Mouse (Mus musculus) forebrain, embryonic 14.5 days (tissue): Measurements from ENCODE around the gene Mia2. TPM values are rescaled to one million over a fixed set of nuclear protein-coding genes. Genes with fewer than 3 reads are reported as not detected.
"Not testable (repeated sequence)": the region's sequence is repeated elsewhere in the genome, so short reads cannot be mapped to it uniquely, and the experiment has no call there.

Source experiments
- ATAC-seq: fragments of 200-750 bp; cut with Nextera tagmentation; 2 replicates; pipeline ENCODE4 v1.8.0; 2017; ENCODE audit warnings: mild to moderate bottlenecking, moderate library complexity
- DNase-seq: peaks from one replicate; pipeline ENCODE4 v3.0.0-alpha.2; 2015; ENCODE audit warnings: low spot score
- H3K27ac ChIP-seq: fragments of 300-500 bp; sonication (generic); 2 replicates; pipeline ENCODE4 v1.5.1; 2014; ENCODE audit warnings: low read depth, mild to moderate bottlenecking, control low read depth, low read length, moderate library complexity
- H3K27me3 ChIP-seq: fragments of 300-500 bp; sonication (generic); replicated peaks from 2 replicates; pipeline ENCODE4 v1.6.1; 2014; ENCODE audit warnings: low read length, control low read depth, mixed read lengths; ENCODE audit not compliant: control insufficient read depth, insufficient read depth
- H3K36me3 ChIP-seq: fragments of 300-500 bp; sonication (generic); 2 replicates; pipeline ENCODE4 v1.6.1; 2014; ENCODE audit warnings: low read length, control low read depth; ENCODE audit not compliant: control insufficient read depth, insufficient read depth
- H3K4me1 ChIP-seq: fragments of 300-500 bp; sonication (generic); 2 replicates; pipeline ENCODE4 v1.6.1; 2014; ENCODE audit warnings: antibody characterized with exemption, low read length, control low read depth; ENCODE audit not compliant: control insufficient read depth, insufficient read depth
- H3K4me2 ChIP-seq: fragments of 300-500 bp; sonication (generic); 2 replicates; pipeline ENCODE4 v1.6.1; 2014; ENCODE audit warnings: mild to moderate bottlenecking, control low read depth, low read length
- H3K4me3 ChIP-seq: fragments of 300-500 bp; sonication (generic); 2 replicates; pipeline ENCODE4 v1.5.1; 2014; ENCODE audit warnings: low read depth, low read length, control low read depth
- H3K9ac ChIP-seq: fragments of 300-500 bp; sonication (generic); 2 replicates; pipeline ENCODE4 v1.6.1; 2014; ENCODE audit warnings: mild to moderate bottlenecking, low read length, control low read depth, moderate library complexity
- H3K9me3 ChIP-seq: fragments of 300-500 bp; sonication (generic); replicated peaks from 2 replicates; pipeline ENCODE4 v1.6.1; 2016; ENCODE audit warnings: low read length, control low read depth, mixed read lengths; ENCODE audit not compliant: control insufficient read depth
- WGBS: fragments of 180-500 bp; shearing (Covaris S2); extraction: QIAGEN DNeasy Blood & Tissue Kit; methylation state at CpG from one replicate; pipeline ENCODE4 v1.1.7; 2014; 5-methylcytosine and 5-hydroxymethylcytosine counted together
- polyA plus RNA-seq: library from polyadenylated mRNA; unstranded; fragments of >200 nt; fragmentation: Nextera tagmentation; extraction: Ambion mirVana; gene quantifications from 2 replicates; pipeline ENCODE4 v1.2.1, GENCODE M21; 2014

Gene Mia2
- 32.3 and 33.8 TPM in 2 replicates for polyA plus RNA-seq

GRCm38 (mm10) chr12:59095104-59096025 is at the start of gene Mia2:
Mia2 (plus strand) TSS chr12:59095799.
- Histone ChIP-seq H3K4me3 (no peak within 1 kb of the TSS), H3K4me1 (no peaks in the 10 kb centered on the region), H3K9ac (no peak within 1 kb of the TSS), H3K27ac (no peak within 1 kb of the TSS), H3K36me3 (no peaks in the 10 kb centered on the region), H3K9me3 (no peaks in the 10 kb centered on the region), H3K27me3 (no peaks in the 10 kb centered on the region), H3K4me2 (no peak within 1 kb of the TSS)
- ATAC-seq, result no peak
- DNase-seq, result no peak
- 87% methylated on average over 19 of the region's 19 CpGs for WGBS

- H3K9me3 ChIP-seq, result no peaks in the 10 kb centered on the region
- DNase-seq (no peak), ATAC-seq (no peak)
- H3K9ac ChIP-seq, result no peak overlapping the region
- peaks cover 38% of the 10 kb centered on the region; the same call in 1 of the 2 replicates for H3K36me3 ChIP-seq
- H3K27ac ChIP-seq, result no peak overlapping the region
- H3K4me3 ChIP-seq, result no peak overlapping the region
- no peaks in the 10 kb centered on the region for H3K27me3 ChIP-seq
- WGBS, result 93% methylated on average over 3 of the region's 3 CpGs
- no peak overlapping the region for H3K4me2 ChIP-seq
- H3K4me1 ChIP-seq, result no peaks in the 10 kb centered on the region
These were observed 43.1 kb upstream of the Mia2 start for GRCm38 (mm10) chr12:59052470-59052869.

GRCm38 (mm10) chr12:59053166-59053565 is 42.4 kb upstream of the Mia2 start:
- DNase-seq (no peak), ATAC-seq (no peak)
- Histone ChIP-seq H3K27me3 (no peaks in the 10 kb centered on the region), H3K4me1 (no peaks in the 10 kb centered on the region), H3K9ac (no peak overlapping the region), H3K4me3 (no peak overlapping the region), H3K9me3 (no peaks in the 10 kb centered on the region), H3K36me3 (peaks cover 35% of the 10 kb centered on the region; the same call in 1 of the 2 replicates), H3K27ac (no peak overlapping the region), H3K4me2 (no peak overlapping the region)
- WGBS, result 91% methylated on average over 5 of the region's 5 CpGs

GRCm38 (mm10) chr12:59053976-59054375 is 41.6 kb upstream of the Mia2 start:
- ATAC-seq (no peak), DNase-seq (no peak)
- Histone ChIP-seq H3K27ac (no peak overlapping the region), H3K36me3 (peaks cover 28% of the 10 kb centered on the region; the same call in 1 of the 2 replicates), H3K4me2 (no peak overlapping the region), H3K9me3 (no peaks in the 10 kb centered on the region), H3K9ac (no peak overlapping the region), H3K4me1 (no peaks in the 10 kb centered on the region), H3K4me3 (no peak overlapping the region), H3K27me3 (no peaks in the 10 kb centered on the region)

- Histone ChIP-seq H3K9ac (no peak overlapping the region), H3K4me3 (no peak overlapping the region), H3K27me3 (no peaks in the 10 kb centered on the region), H3K4me2 (no peak overlapping the region), H3K4me1 (peaks cover 9% of the 10 kb centered on the region), H3K9me3 (no peaks in the 10 kb centered on the region), H3K27ac (no peak overlapping the region), H3K36me3 (peaks cover 18% of the 10 kb centered on the region; the same call in 1 of the 2 replicates)
- ATAC-seq (no peak), DNase-seq (no peak)
- 84% methylated on average over 4 of the region's 4 CpGs for WGBS
These were observed 40.3 kb upstream of the Mia2 start for GRCm38 (mm10) chr12:59055196-59055850.

- 97% methylated on average over 11 of the region's 11 CpGs for WGBS
- Histone ChIP-seq H3K9me3 (no peaks in the 10 kb centered on the region), H3K4me3 (no peak overlapping the region), H3K36me3 (peaks cover 14% of the 10 kb centered on the region; the same call in 1 of the 2 replicates), H3K27ac (no peak overlapping the region), H3K27me3 (no peaks in the 10 kb centered on the region), H3K9ac (no peak overlapping the region), H3K4me1 (peaks cover 9% of the 10 kb centered on the region), H3K4me2 (no peak overlapping the region)
- no peak for DNase-seq
- ATAC-seq, result no peak
These were observed 39.4 kb upstream of the Mia2 start for GRCm38 (mm10) chr12:59056222-59056621.

GRCm38 (mm10) chr12:59058242-59058641 is 37.4 kb upstream of the Mia2 start:
- WGBS, result 84% methylated on average over 5 of the region's 5 CpGs
- H3K4me1 ChIP-seq, ATAC-seq, DNase-seq, H3K4me3 ChIP-seq, H3K9me3 ChIP-seq, H3K27ac ChIP-seq, H3K9ac ChIP-seq, H3K27me3 ChIP-seq: not testable (repeated sequence)
- 0 out of 2 replicates have a peak overlapping the region, but pooled peaks have one; percentile 5 for H3K4me2 ChIP-seq
- H3K36me3 ChIP-seq, result peaks cover 11% of the 10 kb centered on the region; the same call in 1 of the 2 replicates

GRCm38 (mm10) chr12:59060322-59060721 is 35.3 kb upstream of the Mia2 start:
- no peaks in the 10 kb centered on the region for H3K27me3 ChIP-seq
- H3K36me3 ChIP-seq, result peaks cover 3% of the 10 kb centered on the region; the same call in 1 of the 2 replicates
- H3K4me2 ChIP-seq, result peak overlapping the region; percentile 80
- H3K4me3 ChIP-seq, result peak overlapping the region; percentile 59
- peaks cover 9% of the 10 kb centered on the region for H3K4me1 ChIP-seq
- H3K9ac ChIP-seq, result peak overlapping the region; percentile 91
- 63% methylated on average over 4 of the region's 4 CpGs for WGBS
- peak overlapping the region; percentile 89; the same call in 1 of the 2 replicates for H3K27ac ChIP-seq
- peak; percentile 16 for DNase-seq
- no peak for ATAC-seq
- H3K9me3 ChIP-seq, result no peaks in the 10 kb centered on the region
